Mouse (Mus musculus) CD4-positive helper T cell, adult 2 months (primary cell): ENCODE data around the gene Spz1.
A peak's percentile ranks its signal among the peaks of the same experiment; 100 is the strongest.

Source experiments
- DNase-seq: peaks from one replicate; pipeline ENCODE4 v3.0.0-alpha.2; 2012; ENCODE audit warnings: low read depth, missing footprints, low spot score

Gene Spz1

GRCm38 (mm10) chr13:92580220-92581043, 4.5 kb upstream of the Spz1 start:
- DNase-seq: peak; percentile 46

DNA sequence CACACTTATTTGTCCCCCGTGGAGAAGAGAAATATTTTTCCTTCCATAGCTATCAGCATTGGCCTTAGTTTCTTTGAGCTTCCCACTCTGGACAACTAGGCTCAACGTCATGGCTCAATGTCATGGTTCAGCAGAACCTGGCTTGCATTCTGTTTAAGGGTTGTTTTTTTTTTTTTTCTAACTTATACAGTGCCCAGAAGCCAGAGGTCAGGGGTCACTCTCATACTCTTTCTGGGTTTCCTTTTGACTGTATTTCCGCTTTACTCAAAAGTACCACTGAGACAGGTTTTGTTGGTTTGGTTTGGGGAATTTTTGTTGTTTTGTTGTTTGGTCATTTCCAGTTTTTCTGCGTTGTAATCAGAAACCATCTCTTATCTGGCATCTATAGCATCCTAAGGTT, 2.2 kb upstream of the Spz1 start:
- peak; percentile 11 for DNase-seq

DNA sequence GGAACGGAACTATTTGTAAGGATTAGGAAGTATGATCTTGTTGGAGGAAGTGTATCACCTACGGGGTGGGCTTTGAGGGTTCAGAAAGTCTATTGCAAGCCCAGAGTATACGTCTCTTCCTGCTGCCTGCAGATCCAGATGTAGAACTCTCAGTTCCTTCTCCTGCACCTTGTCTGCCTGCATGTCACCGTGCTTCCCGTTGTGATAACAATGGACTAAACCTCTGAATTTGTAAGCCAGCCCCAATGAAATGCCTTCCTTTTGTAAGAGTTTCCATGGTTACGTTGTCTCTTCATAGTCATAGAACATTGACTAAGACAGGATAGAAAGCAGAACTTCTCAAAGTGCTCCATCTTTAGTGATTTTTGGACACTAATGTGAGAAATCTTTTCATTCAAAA, 716 bp upstream of the Spz1 start:
- DNase-seq: no peak

DNA sequence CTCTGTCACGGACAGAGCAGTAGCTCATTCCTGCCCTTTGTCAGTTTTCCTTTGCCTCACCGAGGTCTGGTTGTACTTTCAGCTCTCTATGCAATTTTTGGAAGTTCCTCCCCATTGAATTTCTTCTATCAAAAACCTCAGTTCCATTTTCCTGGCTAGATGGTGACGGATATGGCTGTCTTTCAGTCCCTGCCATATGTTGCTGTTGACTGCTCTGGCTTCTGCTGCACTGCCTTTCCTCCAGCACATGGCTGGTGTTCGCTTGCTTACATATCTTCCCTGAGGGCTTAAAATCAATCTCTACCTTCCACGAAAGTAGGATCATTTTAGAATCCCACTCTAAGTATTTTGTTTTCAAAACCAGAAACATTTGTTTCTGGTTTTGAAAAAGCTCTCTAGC, 16.5 kb downstream of the Spz1 start:
- DNase-seq: no peak

DNA sequence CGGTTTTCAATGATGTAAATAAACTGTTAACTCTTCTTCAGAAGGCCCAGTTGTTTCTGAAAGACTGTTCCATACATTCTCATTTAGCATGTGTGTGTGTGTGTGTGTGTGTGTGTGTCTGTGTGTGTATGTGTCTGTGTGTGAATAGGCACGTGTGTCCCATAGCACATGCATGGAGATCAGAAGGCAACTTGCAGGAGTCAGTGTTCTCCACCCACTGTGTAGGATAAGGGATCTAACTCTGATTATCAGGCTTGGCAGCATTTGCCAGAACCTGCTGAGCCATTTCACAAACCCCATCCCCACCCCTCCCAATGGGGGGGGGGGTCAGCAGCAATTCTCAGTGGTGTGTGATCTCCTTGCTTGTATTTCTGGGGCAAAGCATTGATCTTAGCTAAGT, 18.7 kb downstream of the Spz1 start:
- DNase-seq: no peak

DNA sequence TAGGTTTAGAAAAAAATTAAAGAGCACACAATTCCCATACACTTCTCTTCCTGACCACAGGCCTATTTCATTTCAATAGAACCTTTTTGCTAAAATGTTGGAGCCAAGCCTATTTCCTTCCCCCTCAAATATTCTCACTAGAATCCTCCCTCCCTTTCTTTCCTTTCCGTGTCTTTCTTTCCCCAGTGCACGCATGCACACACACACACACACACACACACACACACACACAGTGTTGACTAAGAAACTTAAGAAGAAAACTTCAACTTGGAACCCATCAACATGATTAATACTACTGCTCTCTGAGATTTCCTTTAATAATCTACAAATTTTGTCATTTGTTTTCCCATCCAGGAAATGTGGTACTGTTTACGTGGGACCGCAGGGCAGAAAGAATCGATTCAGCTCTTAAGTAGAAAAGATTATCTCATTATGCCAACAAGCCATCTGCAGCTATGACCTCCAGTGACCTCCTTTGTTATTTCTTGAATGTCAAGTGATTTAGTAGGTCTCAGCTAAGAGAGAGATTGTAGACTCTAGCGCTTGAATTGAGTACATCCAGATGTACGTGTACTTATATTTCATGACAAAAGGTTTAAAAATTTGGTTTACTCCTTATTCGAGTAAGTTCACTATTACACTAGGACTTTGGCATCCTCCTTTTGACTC, 19.4 kb downstream of the Spz1 start:
- no peak for DNase-seq

DNA sequence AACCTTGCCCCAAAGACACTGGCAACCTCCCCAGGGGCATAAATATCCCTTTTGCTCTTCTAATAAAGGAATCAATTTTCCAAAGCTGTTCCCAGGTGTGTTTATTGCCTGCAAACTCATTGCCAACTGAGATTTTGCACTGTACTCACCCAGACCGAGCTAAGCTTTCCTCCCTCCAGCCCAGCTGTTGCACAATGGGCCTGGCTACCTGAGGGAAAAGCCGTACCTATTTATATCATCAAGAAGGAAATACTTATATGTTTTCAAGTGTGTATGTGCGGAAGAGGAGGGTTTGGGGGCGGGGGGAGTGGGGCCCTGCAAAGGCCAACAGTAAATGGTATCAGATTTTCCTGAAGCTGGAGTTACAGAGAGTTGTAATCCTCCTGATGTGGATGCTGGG, 28.9 kb downstream of the Spz1 start:
- DNase-seq: no peak

DNA sequence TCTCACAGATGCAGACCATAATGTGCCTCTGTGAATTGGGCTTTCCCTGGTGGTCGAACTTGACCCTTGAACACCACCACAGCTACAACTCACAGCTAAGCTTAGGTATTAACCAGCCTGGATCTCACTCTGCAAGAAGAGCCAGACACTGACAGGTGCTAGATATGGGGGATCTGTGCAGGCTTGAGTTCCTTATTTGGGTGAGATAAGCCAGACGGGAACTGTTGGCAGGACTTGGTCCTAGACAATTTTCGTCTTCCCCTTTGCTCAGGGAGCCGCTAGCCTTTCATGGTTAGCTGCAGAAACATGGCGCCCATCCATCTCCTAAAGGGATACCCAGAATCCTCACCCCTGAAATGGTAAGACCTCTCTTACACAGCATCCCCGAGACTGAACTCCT, 35.0 kb downstream of the Spz1 start:
- no peak for DNase-seq

- DNase-seq: no peak
These were observed 36.8 kb downstream of the Spz1 start for GRCm38 (mm10) chr13:92539126-92539525.

GRCm38 (mm10) chr13:92533801-92534200, 42.2 kb downstream of the Spz1 start:
- DNase-seq: no peak

DNA sequence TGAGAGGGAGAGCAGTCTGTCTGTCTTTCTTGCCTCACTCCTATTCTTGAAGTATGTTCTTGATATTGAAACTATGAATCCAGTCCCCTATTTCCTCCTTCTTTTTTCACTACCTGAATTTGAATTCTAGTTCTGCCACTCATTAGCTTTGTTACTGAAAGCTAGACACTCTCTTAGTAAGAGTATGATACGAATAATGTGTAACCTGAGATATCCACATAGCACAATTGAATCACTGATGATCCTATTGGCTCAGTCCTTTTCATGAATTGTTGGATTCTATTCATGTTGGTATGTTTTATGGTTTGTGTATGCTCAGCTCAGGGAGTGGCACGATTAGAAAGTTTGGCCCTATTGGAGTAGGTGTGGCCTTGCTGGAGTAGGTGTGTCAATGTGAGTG, 43.8 kb downstream of the Spz1 start:
- DNase-seq: no peak

GRCm38 (mm10) chr13:92531237-92531636, 44.7 kb downstream of the Spz1 start:
- DNase-seq: no peak

DNA sequence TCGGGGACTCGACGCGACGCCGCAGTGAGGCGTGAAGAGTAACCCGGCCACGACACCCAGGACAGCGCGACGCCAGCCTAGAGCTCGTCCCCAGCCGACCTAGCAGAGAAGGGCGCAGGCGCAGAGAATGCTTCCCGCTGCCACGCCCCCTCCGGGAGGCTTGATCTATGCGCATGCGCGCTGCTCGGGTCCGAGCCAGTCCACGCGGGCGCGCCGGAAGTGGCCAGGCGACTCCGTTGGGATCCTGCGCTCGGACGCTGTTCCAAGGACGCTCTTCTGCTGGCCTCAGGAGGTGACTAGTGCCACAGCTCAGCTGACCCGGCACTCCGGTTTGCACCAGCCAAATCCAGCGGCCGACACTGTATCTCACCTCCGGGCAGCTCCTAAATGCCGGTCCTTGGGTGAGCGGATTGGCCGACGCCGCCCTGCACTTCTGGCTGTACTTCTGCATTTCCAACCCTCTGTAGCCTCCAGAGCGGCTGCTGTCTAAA, 45.2 kb downstream of the Spz1 start, which contains the start of gene Zfyve16:
TSS of gene Zfyve16 (minus strand) at position 148 of the 491 bp plus-strand sequence.
- peak; percentile 91 for DNase-seq

- no peak for DNase-seq
These were observed 45.9 kb downstream of the Spz1 start for GRCm38 (mm10) chr13:92529828-92530720.
